Mouse (Mus musculus) liver, embryonic 13.5 days (tissue): ENCODE data around the gene Inafm2. TPM values are rescaled to one million over a fixed set of nuclear protein-coding genes. Genes with fewer than 3 reads are reported as not detected.

ENCODE experiments used
- ATAC-seq: fragments of 200-750 bp; cut with Nextera tagmentation; 2 replicates; pipeline ENCODE4 v1.8.0; 2017; ENCODE audit warnings: low read depth, mild to moderate bottlenecking, moderate number of reproducible peaks, moderate library complexity
- DNase-seq: peaks from one replicate; pipeline ENCODE4 v3.0.0; 2022
- H3K27ac ChIP-seq: fragments of 300-500 bp; sonication (generic); 2 replicates; pipeline ENCODE4 v1.5.1; 2015; ENCODE audit warnings: moderate library complexity, mild to moderate bottlenecking, inconsistent platforms
- H3K27me3 ChIP-seq: fragments of 300-500 bp; sonication (generic); 2 replicates; pipeline ENCODE4 v1.6.1; 2015; ENCODE audit warnings: mild to moderate bottlenecking, inconsistent platforms
- H3K36me3 ChIP-seq: fragments of 300-500 bp; sonication (generic); 2 replicates; pipeline ENCODE4 v1.6.1; 2015; ENCODE audit warnings: mild to moderate bottlenecking, inconsistent platforms
- H3K4me1 ChIP-seq: fragments of 300-500 bp; sonication (generic); replicated peaks from 2 replicates; pipeline ENCODE4 v1.6.1; 2015; ENCODE audit warnings: inconsistent platforms
- H3K4me2 ChIP-seq: fragments of 300-500 bp; sonication (generic); 2 replicates; pipeline ENCODE4 v1.6.1; 2015; ENCODE audit warnings: inconsistent platforms, mild to moderate bottlenecking, moderate library complexity
- H3K4me3 ChIP-seq: fragments of 300-500 bp; sonication (generic); replicated peaks from 2 replicates; pipeline ENCODE4 v1.5.1; 2015; ENCODE audit warnings: mild to moderate bottlenecking, inconsistent platforms
- H3K9ac ChIP-seq: fragments of 300-500 bp; sonication (generic); 2 replicates; pipeline ENCODE4 v1.6.1; 2015; ENCODE audit warnings: mild to moderate bottlenecking, inconsistent platforms
- H3K9me3 ChIP-seq: fragments of 300-500 bp; sonication (generic); replicated peaks from 2 replicates; pipeline ENCODE4 v1.6.1; 2016; ENCODE audit warnings: inconsistent platforms
- WGBS: fragments of 180-500 bp; shearing (Covaris S2); methylation state at CpG from one replicate; pipeline ENCODE4 v1.1.7; 2015; ENCODE audit not compliant: insufficient replicate concordance; 5-methylcytosine and 5-hydroxymethylcytosine counted together
- polyA plus RNA-seq: library from polyadenylated mRNA; unstranded; fragments of >200 nt; fragmentation: Nextera tagmentation; extraction: Ambion mirVana; gene quantifications from 2 replicates; pipeline ENCODE4 v1.2.1, GENCODE M21; 2015

Inafm2 gene
- polyA plus RNA-seq, 1 experiment from 2014 or later: 18.4 TPM

DNA sequence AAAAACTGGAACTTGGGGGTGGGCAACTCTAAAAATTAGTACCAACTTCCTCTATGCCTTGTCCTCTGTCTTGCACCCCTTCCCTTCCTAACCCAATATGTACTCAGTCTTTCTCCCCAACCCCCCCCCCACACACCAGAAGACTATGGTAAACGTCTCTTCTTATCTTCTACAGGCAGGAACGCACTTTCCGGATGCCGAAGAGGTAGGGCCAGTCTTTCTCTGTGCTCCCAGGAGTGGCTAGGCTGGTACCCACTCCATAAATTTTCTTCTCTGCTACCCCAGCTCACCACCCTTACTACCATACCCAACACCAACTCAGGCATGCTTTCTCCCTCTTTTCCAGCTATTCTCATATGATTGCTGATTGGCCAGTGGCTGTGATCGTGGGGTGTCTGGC lies 41.0 kb downstream of the Inafm2 start:
- DNase-seq: no peak
- no peaks in the 10 kb centered on the region for H3K9me3 ChIP-seq
- peaks cover 41% of the 10 kb centered on the region for H3K4me1 ChIP-seq
- H3K27ac ChIP-seq: no peak overlapping the region
- no peaks in the 10 kb centered on the region for H3K36me3 ChIP-seq
- peaks cover 29% of the 10 kb centered on the region for H3K27me3 ChIP-seq
- 0 out of 2 replicates have a peak overlapping the region, but pooled peaks have one; percentile 1 for H3K4me2 ChIP-seq
- no peak overlapping the region for H3K4me3 ChIP-seq
- no peak overlapping the region for H3K9ac ChIP-seq
- 30% methylated on average over 5 of the region's 5 CpGs for WGBS
- ATAC-seq: peak; percentile 57

DNA sequence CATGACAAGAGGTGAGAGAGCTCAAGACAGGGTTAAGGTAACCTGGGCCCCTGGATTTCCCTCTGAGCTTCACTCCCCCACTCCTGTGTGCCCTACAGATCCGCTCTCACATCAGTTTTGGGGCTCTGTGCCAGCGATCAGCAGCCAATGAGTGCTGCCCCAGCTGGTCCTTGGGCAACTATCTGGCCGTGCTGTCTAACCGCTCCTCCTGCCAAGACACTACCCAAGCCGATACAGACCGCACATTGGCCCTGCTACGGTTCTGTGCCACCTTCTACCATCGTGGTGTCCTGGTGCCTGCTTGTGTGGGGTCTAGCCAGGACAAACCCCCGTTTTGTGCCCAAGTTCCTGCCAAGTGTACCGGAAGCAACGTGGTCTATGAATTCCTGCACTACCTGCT lies 43.9 kb downstream of the Inafm2 start:
- peaks cover 28% of the 10 kb centered on the region for H3K27me3 ChIP-seq
- 81% methylated on average over 11 of the region's 11 CpGs for WGBS
- no peak overlapping the region for H3K4me3 ChIP-seq
- no peak overlapping the region for H3K4me2 ChIP-seq
- no peak overlapping the region for H3K27ac ChIP-seq
- H3K4me1 ChIP-seq: peaks cover 62% of the 10 kb centered on the region
- H3K9me3 ChIP-seq: no peaks in the 10 kb centered on the region
- DNase-seq (no peak), ATAC-seq (no peak)
- no peak overlapping the region for H3K9ac ChIP-seq
- H3K36me3 ChIP-seq: no peaks in the 10 kb centered on the region

DNA sequence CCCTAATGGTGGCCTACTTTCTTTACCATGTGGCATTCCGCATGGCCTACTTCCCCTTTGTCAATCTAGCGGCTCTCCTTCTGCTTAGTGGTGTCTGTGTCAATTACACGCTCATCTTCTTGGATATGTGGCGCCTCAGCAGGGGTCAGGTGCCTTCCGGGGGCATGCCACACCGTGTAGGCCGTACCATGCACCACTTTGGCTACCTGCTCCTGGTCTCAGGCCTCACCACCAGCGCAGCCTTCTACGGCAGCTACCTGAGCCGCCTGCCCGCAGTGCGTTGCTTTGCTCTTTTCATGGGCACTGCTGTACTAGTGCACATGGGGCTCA lies 44.6 kb downstream of the Inafm2 start:
- 54% methylated on average over 12 of the region's 12 CpGs for whole genome bisulfite sequencing
- Histone ChIP-seq H3K9ac (peak overlapping the region; percentile 56), H3K4me3 (peak overlapping the region; percentile 31), H3K4me2 (peak overlapping the region; percentile 54), H3K36me3 (no peaks in the 10 kb centered on the region), H3K27ac (no peak overlapping the region), H3K27me3 (peaks cover 21% of the 10 kb centered on the region), H3K4me1 (peaks cover 62% of the 10 kb centered on the region), H3K9me3 (no peaks in the 10 kb centered on the region)
- ATAC-seq (no peak; the same call in 1 of the 2 replicates), DNase-seq (no peak)

DNA sequence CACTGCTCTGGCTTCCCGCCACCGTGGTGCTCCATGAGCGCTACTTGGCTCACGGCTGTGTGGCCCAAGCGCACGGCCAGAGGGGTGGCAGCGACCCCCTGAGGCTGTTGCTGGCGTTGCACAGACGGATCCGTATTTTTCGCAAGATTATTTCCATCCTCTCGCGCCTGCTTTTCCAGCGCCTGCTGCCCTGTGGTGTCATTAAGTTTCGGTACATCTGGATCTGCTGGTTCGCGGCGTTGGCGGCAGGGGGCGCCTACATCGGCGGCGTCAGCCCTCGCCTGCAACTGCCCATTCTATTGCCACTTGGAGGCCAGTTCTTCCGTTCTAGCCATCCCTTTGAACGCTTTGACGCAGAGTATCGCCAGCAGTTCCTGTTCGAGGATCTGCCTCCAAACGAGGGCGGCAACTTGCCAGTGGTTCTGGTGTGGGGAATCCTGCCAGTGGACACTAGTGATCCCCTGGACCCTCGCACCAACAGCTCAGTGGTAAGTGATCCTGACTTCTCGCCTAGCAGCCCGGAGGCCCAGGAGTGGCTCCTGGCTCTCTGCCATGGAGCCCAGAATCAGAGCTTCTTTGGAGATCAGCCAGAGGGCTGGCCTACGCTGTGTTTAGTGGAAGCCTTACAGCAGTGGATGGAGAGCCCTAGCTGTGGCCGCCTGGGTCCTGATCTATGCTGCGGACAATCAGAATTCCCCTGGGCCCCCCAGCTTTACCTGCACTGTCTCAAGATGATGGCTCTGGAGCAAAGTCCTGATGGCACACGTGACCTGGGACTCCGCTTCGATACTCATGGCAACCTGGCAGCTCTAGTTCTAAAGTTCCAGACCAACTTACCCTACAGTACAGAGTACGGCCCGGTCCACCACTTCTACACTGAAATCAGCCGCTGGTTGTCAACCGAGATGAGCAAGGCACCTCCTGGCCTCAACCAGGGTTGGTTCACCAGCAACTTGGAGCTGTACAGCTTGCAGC lies 45.3 kb downstream of the Inafm2 start:
- Histone ChIP-seq H3K4me3 (peak overlapping the region; percentile 31), H3K4me2 (peak overlapping the region; percentile 54), H3K4me1 (peaks cover 59% of the 10 kb centered on the region), H3K27ac (peak overlapping the region; percentile 73), H3K36me3 (no peaks in the 10 kb centered on the region), H3K9ac (peak overlapping the region; percentile 56), H3K9me3 (no peaks in the 10 kb centered on the region), H3K27me3 (peaks cover 15% of the 10 kb centered on the region)
- peak; percentile 65 for DNase-seq
- WGBS: 31% methylated on average over 44 of the region's 44 CpGs
- ATAC-seq: peak; percentile 27; the same call in 1 of the 2 replicates

DNA sequence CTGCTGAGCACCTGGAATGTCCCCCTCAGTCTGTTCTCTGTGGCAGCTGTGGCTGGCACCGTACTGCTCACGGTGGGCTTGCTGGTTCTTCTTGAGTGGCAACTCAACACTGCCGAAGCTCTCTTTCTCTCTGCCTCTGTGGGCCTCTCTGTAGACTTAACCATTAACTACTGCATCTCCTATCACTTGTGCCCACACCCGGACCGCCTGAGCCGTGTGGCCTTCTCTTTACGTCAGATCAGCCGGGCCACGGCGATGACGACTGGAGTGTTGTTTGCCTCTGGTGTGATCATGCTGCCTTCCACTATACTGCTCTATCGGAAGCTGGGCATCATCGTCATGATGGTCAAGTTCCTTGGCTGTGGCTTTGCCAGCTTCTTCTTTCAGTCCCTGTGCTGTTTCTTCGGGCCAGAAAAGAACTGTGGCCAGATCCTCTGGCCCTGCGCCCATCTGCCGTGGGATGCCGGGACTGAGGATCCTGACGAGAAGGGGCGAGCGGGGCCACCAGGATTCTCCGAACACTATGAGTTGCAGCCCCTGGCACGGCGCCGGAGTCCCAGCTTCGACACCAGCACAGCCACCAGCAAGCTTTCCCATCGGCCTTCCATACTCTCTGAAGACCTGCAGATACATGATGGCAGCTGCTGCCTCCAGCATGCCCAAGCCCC lies 46.2 kb downstream of the Inafm2 start:
- no peaks in the 10 kb centered on the region for H3K36me3 ChIP-seq
- WGBS: 77% methylated on average over 26 of the region's 26 CpGs
- peak overlapping the region; percentile 19; the same call in 1 of the 2 replicates for H3K9ac ChIP-seq
- ATAC-seq: peak; percentile 83
- H3K9me3 ChIP-seq: no peaks in the 10 kb centered on the region
- peak overlapping the region; percentile 73 for H3K27ac ChIP-seq
- peak overlapping the region; percentile 54 for H3K4me2 ChIP-seq
- peaks cover 50% of the 10 kb centered on the region for H3K4me1 ChIP-seq
- peaks cover 20% of the 10 kb centered on the region for H3K27me3 ChIP-seq
- DNase-seq: peak; percentile 29
- H3K4me3 ChIP-seq: no peak overlapping the region

DNA sequence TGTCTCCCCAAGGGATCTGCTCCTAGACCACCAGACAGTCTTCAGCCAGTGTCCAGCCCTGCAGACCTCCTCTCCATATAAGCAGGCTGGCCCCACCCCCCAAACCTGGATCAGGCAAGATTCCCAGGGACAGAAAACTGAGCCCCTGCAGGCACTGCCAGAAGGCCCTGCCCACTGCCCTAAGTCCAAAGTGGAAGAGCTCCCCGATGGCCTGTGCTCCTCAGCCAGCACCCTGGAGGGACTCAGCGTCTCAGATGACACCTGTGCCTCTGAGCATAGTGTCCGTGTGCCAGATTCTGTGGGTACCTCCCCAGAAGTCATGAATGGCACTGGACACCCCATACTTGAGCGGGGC lies 46.7 kb downstream of the Inafm2 start:
- H3K36me3 ChIP-seq: no peaks in the 10 kb centered on the region
- H3K9ac ChIP-seq: no peak overlapping the region
- WGBS: 76% methylated on average over 4 of the region's 4 CpGs
- peaks cover 45% of the 10 kb centered on the region for H3K4me1 ChIP-seq
- H3K4me3 ChIP-seq: no peak overlapping the region
- DNase-seq (no peak), ATAC-seq (no peak)
- H3K9me3 ChIP-seq: no peaks in the 10 kb centered on the region
- H3K4me2 ChIP-seq: 0 out of 2 replicates have a peak overlapping the region, but pooled peaks have one; percentile 54
- peaks cover 20% of the 10 kb centered on the region for H3K27me3 ChIP-seq
- no peak overlapping the region for H3K27ac ChIP-seq

DNA sequence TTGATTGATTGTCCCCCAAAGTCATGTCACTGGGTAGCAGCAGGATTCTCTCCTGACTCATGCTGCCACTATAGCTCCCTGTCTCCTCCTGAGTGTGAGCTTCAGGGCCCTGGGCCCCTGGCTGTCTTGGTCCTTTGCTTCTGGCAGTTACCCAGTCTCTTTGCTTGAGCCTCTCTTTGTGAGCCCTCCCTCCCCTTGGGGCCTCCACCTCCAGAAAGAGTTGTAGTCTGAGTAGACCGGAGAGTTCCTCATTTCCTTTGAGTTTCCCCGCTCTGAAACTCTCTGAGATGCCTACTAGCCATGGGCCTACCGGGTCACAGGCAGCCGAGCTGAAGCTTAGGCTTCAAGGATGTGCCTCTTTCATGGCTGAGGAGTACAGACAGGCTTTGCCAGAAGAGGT lies 48.1 kb downstream of the Inafm2 start:
- Histone ChIP-seq H3K9me3 (0 out of 2 replicates have a peak, but pooled peaks cover 2% of the 10 kb centered on the region), H3K4me1 (peaks cover 43% of the 10 kb centered on the region), H3K4me2 (no peak overlapping the region), H3K36me3 (no peaks in the 10 kb centered on the region), H3K9ac (peak overlapping the region; percentile 15; the same call in 1 of the 2 replicates), H3K27me3 (peaks cover 20% of the 10 kb centered on the region), H3K4me3 (no peak overlapping the region), H3K27ac (peak overlapping the region; percentile 40; the same call in 1 of the 2 replicates)
- no peak for ATAC-seq
- DNase-seq: no peak
- WGBS: 46% methylated on average over 4 of the region's 4 CpGs

Other genes starting within 250 kb of the Inafm2 start
- 0.27 and 0.75 TPM in 2 replicates for gene Bmf, start 196.1 kb upstream of the Inafm2 start, polyA plus RNA-seq
- 47.8 and 58.8 TPM in 2 replicates for gene Bub1b, start 147.5 kb upstream of the Inafm2 start, polyA plus RNA-seq
- 0.65 and 1.0 TPM in 2 replicates for gene Pak6, start 82.5 kb upstream of the Inafm2 start, polyA plus RNA-seq
- gene Ankrd63, start 41.8 kb upstream of the Inafm2 start, polyA plus RNA-seq: not detected in 2 replicates
- 1.6 and 1.7 TPM in 2 replicates for gene Plcb2, start 17.3 kb upstream of the Inafm2 start, polyA plus RNA-seq
- gene Ccdc9b, start 16.9 kb downstream of the Inafm2 start, polyA plus RNA-seq: 0.20 and 0.23 TPM in 2 replicates
- not detected in 2 replicates for gene Phgr1, start 27.0 kb downstream of the Inafm2 start, polyA plus RNA-seq
- 0.24 and 0.31 TPM in 2 replicates for gene Disp2, start 34.0 kb downstream of the Inafm2 start, polyA plus RNA-seq
- 91.9 and 101 TPM in 2 replicates for gene Knstrn, start 68.2 kb downstream of the Inafm2 start, polyA plus RNA-seq
- 26.4 and 29.6 TPM in 2 replicates for gene Ivd, start 116.2 kb downstream of the Inafm2 start, polyA plus RNA-seq
- 2.3 and 2.5 TPM in 2 replicates for gene Bahd1, start 154.6 kb downstream of the Inafm2 start, polyA plus RNA-seq
- gene Chst14, start 180.7 kb downstream of the Inafm2 start, polyA plus RNA-seq: 5.2 and 5.4 TPM in 2 replicates